Mouse (Mus musculus) frontal cortex, adult 2 months (tissue): ENCODE measurements at regions not wholly inside any gene's neighbourhood (a gene's known extent, or its start where the extent isn't known, plus 50 kb on each side); places are given as distances from the start of the nearest gene placed in this dataset.

Experiments used
- DNase-seq, 2 experiments: peaks; one replicate each; pipeline ENCODE4 v3.0.0; 2022; ENCODE audit warnings: low spot score in 1 of 2; ENCODE audit errors: extremely low spot score in 1 of 2

DNA sequence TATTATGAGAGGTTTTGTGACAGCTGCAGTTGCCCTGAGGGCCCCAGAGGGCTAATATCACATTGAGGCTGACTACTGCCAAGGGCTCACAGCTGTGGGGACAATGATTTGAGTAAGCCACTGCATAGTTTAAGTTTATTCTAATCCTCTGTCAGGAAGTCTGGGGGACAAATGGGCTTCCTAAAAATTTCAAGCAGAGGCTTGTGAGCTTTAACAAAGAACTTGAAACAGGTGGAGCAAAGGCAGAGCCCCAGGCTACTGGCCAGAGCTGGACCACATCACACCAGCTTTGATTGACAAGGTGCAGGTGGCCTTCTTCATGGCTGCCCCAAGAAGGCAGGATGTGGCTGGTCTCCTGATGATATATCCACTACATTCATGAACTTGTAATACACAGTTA is 195.3 kb upstream of the Igfbp3 start:
- DNase-seq: no peak

DNA sequence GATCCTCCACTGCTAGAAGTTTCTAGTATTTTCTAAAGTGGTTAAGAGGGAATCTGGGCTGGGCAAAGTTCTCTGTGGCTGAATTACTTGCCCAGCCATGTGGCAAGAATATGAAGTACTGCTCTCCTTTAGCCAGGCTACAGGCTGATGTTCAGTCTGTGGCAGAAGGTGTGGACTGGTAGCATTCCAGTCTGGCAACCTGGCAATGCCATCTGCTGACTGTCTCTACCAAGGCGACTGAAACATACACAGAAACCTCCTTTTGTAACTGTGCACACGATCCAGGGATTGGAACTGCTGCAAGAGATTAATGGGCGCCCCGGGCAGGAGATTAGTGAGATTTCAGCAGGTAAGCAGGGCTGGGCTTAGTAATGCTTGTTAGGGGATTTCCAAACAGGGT is 190.9 kb upstream of the Igfbp3 start:
- DNase-seq: no peak

DNA sequence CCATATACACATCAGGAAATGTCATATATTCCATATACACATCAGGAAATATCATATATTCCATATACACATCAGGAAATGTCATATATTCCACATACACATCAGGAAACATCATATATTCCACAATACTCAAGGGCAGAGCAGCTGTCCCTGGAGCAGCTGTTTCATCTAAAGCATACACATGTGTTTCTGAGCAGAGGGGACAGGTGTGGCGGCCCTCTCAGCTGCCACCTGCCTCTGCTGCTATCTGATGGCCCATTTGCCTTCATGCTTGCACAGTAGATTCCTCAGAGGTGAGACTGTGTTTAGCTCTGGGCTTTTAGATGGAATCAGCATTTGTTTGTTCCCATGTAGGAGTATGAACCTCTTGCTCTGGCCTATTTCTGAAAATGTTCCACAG is 158.1 kb upstream of the Igfbp3 start:
- DNase-seq: no peak

DNA sequence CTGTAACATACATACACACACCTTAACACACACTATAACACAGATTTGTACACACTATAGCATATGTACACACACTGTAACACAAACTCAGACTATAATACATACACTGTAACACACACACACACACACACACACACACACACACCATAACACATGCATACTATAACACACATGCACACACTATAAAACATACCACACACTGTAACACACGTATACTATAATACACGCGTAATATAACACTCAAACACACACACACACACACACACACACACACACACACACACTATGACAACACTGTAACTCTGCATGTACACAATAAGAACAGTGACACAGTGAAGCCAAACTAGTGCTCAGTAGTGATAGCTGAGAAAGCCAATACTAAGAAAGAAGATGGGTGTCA is 147.7 kb upstream of the Igfbp3 start:
- no peak for DNase-seq

DNA sequence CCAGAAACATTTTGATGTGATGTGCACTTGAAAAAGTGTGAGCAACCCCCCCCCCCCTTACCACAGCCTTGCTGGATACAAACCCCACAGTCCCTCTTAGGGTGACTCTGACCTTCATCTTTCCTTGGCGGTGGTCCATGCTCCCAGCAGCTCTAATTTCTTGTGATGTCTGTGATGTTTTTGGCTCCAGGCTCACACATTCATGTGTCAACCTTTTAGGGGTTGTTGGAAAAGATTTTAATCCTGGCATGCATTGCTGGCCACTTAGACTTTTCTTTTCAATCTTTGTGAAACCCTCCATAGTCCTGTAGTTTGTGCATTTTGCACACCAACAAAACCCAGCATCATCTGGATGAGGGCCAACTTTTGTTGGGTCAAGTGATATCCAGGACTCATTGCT is 134.9 kb upstream of the Igfbp3 start:
- no peak for DNase-seq

DNA sequence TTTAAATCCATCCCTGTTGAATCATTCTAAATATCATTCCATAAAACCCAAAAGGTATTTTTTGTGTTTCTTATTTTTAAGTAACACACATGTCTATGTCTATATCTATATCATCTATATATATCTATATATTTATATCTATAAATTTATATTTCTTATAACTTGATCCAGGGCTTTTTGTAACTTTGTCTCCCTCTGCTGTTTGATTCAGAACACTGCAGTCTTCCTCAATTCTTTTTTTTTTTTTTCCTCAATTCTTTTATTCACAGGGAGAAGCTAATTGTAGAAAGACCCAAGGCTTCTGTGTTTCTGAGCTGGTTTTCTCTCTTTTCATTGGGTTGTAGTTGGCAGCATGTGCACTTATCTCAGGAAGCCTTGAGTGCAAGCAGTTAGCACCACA is 124.1 kb upstream of the Igfbp3 start:
- DNase-seq: no peak

DNA sequence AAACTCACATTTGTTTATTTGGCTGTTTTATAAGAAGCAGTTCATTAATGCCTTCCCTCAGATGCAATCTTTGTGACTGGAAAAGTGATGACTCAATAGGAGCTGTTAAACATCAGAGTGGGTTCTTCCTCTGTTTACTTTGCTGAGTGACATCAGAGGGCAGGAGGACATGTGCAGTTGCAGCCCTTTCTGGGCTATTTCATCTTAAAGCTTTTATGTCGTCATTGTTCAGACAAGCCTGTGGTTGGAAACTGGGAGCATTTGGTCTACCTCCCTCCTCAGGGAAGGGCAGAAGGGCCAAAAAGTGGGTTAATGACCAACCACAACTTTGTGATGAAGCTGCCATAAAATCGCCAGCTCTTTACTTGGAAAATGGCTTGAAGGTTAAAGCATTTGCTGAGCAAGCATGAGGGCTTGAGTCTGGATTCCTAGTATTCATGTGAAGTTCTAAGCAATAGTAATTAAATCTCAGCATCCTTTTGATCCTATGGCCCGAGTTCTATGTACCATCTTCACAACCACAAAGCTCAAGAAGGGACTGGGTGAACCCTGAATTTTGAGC is 103.8 kb upstream of the Igfbp3 start:
- DNase-seq: no peak

DNA sequence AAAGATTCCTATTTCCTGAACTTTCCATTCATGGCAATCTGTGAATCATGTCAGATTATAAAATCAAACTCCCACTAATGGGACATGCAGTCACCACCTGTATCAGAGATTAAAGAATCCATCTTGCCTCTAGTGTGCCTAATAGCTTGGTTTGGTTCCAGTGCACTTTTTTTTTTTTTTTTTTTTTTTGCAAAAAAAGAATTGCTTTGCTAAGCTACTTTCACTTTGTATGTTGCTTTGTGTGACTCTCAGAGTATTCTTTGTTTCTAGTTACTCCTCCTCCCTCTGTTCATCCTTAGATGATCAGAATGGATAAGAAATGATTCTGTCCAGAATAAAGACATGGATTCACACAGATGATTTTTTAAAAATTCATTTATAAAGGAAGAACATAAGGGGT is 82.5 kb upstream of the Igfbp3 start:
- no peak for DNase-seq

DNA sequence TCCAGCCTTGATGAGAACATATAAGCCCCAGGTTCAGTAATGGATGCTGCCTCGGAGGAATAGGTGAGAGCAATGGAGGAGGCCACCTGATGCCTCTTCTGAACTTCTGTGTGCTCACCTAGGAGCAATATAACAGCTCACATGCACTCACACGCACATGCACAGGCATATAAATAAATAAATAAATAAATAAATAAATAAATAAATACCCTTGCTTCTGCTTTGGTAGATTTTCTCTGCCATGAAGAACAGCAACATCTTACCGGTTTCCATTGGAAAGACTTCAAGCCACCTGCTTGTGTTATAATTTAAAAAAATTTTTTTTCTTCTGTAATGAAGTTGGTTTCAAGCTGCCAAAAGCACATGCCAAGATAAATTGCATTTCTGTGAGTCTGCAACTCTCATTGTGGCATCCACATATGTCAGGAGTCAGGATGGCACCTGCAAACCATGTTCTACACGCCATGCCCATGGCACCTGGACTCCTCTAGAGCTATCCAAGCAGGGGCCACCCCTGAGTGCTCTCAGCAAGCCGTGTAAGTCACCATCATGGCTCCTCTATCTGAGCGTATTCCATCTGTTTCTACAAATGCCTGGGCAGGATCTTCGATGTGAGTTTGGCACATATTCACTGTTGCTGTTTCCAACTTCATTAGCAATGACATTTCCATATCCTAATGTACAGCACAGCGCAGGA is 75.7 kb upstream of the Igfbp3 start:
- no peak for DNase-seq

DNA sequence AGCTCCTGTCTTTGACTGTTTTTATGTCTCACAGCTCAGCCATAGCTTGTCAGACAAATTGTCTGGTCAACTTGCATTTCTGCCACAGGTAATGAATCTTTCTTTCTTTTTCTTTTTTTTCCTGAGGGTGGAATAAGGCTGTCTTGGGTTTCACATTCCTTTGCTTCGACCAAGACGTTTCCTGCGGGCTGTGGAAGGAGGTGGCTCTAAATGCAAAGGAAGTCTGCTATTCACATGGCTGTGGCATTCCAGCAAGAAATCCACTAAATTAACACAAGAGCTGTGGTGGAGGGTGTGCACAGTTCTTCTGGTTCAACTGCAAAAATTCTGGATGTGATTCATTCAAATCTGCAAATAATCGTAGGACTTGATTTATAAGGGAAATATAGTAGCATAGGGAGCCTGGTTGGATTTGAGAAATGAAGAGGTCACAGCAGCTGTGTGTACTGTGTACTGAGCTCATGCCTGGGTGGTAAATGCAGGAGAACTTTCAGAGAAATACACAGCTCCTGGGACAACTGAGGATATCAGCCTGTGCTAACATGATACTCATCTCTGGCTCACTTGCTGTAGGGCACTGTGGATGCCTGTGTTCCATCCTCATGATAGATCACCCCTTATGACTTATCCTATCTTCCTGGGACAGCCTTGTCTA is 71.2 kb upstream of the Igfbp3 start:
- no peak for DNase-seq

DNA sequence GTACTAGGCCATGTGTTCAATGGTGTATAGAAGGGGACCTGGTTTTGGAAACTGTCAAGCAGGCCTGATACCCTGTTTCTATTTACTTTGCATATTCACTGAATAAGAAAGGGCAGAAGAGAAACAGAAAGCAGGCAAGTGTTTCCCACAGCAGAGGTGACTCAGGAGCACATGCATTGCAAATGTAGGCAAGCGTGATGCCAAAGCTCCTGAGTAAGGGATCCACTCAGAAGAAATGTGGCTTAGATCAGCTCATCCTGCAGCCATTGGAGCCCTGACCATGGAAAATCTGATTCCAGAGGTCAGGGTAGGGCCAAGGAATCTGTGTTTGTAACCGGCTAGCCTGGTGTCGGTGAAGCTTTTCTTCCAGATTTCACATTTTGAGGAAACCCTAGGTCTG is 69.3 kb upstream of the Igfbp3 start:
- no peak for DNase-seq

DNA sequence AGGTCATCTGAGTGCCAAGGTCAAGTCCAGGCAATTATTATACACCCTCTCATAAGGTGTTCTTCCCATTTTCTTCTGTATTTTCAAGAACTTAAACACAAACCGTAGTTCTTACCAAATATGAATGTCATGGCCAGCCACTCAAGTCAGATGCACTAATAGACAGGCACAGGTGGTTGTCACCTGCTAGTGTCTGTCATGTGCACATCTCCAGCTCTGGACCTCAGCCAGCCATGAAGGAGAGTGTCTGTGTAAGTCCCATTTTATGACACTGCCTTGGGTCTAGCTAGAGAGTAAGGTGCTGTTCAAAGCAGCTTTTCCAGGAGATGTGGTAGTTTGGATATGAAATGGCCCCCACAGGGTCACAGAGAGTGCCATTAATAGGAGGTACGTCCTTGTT is 68.5 kb upstream of the Igfbp3 start:
- no peak for DNase-seq

DNA sequence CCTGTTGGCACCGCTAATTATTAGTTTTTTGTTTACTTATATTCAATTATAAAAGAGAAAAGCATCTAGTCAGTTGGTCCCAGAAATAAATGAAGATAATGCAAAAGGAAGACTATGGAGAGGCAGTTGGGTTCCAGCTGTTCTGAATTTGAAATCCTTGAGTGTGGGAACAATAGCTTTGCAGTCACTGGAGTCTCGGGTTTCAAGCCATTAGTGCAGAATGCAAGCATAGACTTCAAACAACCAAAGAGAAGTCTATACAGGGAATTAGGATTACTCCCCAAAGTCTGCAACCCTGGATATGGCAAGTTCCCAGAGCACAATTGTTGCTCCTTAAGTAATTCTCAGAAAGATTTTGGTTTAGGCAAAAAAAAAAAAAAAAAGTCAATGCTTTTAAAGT is 67.9 kb upstream of the Igfbp3 start:
- DNase-seq: no peak

DNA sequence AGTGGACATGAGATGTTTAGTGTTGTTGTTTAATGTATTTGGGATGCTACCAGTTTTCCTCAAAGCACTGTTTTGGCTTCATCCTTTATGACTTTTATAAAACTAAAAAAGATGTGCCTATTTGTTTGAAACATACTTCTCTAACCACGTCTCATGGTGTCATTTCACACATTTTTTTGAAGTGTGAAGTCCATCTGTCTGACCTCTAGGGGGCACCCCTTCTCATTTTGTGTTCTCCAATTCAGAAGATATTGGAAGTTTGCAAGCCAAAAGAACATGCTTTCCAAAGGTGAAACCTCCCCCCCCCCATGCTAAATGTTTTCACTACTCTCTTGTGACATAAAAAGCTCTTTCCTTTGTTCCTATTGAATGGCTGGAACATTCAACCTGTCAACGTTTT is 66.2 kb upstream of the Igfbp3 start:
- DNase-seq: peak in 1 of 2 experiments; percentile 6

DNA sequence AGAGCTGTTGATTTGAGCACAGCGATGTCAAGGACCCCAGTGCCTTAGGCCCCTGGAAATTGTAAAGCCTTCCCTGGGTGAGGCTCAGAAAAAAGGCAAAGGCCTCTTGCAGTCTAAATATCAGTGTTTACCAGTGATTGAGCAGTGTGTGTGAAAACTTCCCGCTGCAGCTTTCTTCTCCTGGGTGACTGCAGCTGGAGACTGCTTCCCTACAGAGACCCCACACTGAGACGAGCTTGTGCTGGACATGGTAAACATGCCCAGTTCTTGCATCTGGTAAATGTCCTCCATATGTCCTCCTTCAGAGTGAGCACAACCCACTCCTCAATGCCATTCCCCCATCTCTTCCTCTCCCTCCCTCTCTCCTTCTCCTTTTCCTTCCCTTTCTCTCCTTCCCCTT is 58.8 kb upstream of the Igfbp3 start:
- no peak for DNase-seq

DNA sequence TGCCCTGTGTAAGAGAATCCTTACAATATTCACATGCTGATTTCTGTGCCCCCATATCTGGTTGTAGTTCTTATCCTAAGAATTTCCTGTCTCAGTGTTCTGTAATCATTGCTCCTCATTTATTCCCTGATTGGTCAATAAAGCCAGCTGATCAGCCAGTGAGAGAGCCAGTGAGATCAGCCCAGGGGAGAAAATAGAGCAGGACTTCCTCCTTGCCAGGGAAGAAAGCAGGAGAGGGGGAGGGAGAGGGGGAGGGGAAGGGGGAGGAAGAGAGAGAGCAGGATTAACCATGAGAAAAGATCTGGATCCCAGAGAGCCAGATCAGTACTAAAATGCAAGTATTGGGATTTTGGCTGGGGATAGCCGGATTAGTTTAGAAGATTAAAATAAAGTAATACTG is 57.2 kb upstream of the Igfbp3 start:
- no peak for DNase-seq

DNA sequence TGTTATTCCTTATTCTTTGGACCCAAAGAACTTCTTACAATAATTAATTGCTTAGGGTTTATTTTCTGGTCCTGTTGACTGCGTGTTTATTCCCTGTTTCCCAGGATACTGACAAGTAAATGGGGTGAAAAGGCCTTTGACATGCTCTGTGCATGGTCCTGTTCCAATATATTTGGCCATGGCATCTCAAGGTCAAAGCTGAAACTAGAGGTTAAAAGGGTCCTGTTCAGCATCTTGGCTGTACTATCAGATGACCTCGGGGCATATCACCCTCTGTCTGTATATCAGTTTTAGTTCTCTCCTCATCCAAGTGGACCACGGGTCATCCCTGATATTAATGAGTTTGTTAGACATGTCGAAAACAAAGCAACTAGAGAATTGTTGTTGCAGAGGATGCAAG is 50.2 kb upstream of the Igfbp3 start:
- DNase-seq: no peak
